Mouse (Mus musculus) stomach, postnatal 0 days (tissue): ENCODE data around the gene Gabarapl2.

Experiments used
- CTCF ChIP-seq: IDR thresholded peaks from 2 replicates; pipeline ENCODE4 v1.5.1; 2016; ENCODE audit warnings: antibody characterized with exemption, low read depth, mild to moderate bottlenecking, moderate library complexity
- EP300 ChIP-seq: optimal IDR thresholded peaks from 2 replicates; pipeline ENCODE3; 2016; ENCODE audit warnings: antibody characterized with exemption

- no peak for TF ChIP-seq CTCF
- TF ChIP-seq EP300, result no peak
Observed at GRCm38 (mm10) chr8:111964849-111965561, 24.5 kb downstream of the Gabarapl2 start.
